Mouse (Mus musculus): Measurements from ENCODE around the gene Olfr826. TPM values are rescaled to one million over a fixed set of nuclear protein-coding genes. Genes with fewer than 3 reads are reported as not detected.
A peak's percentile ranks its signal among the peaks of the same experiment; 100 is the strongest.
"Not testable (repeated sequence)": the region's sequence is repeated elsewhere in the genome, so short reads cannot be mapped to it uniquely, and the experiment has no call there.

Olfr826 gene
- total and polyA plus RNA-seq, 3 experiments, result not detected

DNA sequence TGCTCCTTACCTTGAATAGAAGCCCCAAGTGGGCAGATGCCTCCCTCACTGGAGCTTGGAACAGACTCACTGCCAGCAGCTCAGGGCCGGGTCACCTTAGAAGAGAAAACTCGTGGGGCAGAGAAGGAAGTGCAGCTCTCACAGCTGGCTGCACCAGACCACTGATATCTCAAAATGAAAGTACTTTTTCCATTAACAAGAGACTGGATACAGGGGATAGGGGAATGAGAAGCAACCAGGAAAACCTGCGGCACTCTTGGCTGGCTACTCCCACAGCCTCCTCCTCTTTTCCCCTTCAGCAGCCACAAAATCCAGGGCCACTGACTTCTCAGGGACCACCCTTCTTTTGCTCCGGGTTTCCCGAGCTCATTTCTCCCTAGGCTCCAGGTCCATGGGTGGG, 39.9 kb downstream of the Olfr826 start:
- H3K36me3 ChIP-seq (replicated peaks in 1 of 2; ENCODE audit: control insufficient read depth in 1 of 2, insufficient read depth in 1 of 2, low read length in 1 of 2), result no peaks in the 10 kb centered on the region
- H3K9ac ChIP-seq (ENCODE audit: insufficient read depth, low read depth), result no peak overlapping the region
- no peaks in the 10 kb centered on the region for H3K79me2 ChIP-seq (replicated peaks; ENCODE audit: control insufficient read depth, extremely low read depth, insufficient read depth, poor library complexity, severe bottlenecking)
- in situ Hi-C loops (cut with MboI; ENCODE audit: low pct_ligation_motif_present, low pct_unique_long_range_greater_than_20kb, low sequenced_read_pairs) (no loop called here), dilution Hi-C loops (cut with MboI; ENCODE audit: extremely low pct_ligation_motif_present, extremely low pct_unique_long_range_greater_than_20kb, low sequenced_read_pairs) (no loop called here)
- TF ChIP-seq IRF4 (IDR thresholded peaks at IDR 0.05; ENCODE audit: low read depth, low read length), result peak; percentile 50; the same call in 1 of the 2 replicates
- no peak for TF ChIP-seq POLR2A (IDR thresholded peaks at IDR 0.05; ENCODE audit: low read depth, low read length)
- no peak for TF ChIP-seq HCFC1 (IDR thresholded peaks at IDR 0.05; ENCODE audit: low read depth, low read length)
- peak; percentile 76 for TF ChIP-seq EP300 (IDR thresholded peaks at IDR 0.05; ENCODE audit: low read length)
- no peaks in the 10 kb centered on the region for H3K9me3 ChIP-seq (replicated peaks; ENCODE audit: low read length)
- DNase-seq (ENCODE audit: extremely low read depth), result no peak
- H3K4me1 ChIP-seq (ENCODE audit: control insufficient read depth in 1 of 2, insufficient read depth in 2 of 2), result peaks cover 0 to 5% of the 10 kb centered on the region in 2 experiments; a peak in 1 of 4 replicates
- H3K27ac ChIP-seq (ENCODE audit: insufficient read depth, low read depth), result no peak overlapping the region
- H3K27me3 ChIP-seq (replicated peaks), result no peaks in the 10 kb centered on the region
- no peak overlapping the region for H3K4me3 ChIP-seq (replicated peaks in 1 of 3; ENCODE audit: low read depth in 2 of 3, low read length in 2 of 3, poor library complexity in 1 of 3)
- peak overlapping the region; percentile 16; the same call in 1 of the 2 replicates for H3K4me2 ChIP-seq (ENCODE audit: insufficient read depth, low read depth, poor library complexity, severe bottlenecking)

- H3K4me2 ChIP-seq (ENCODE audit: insufficient read depth, low read depth, poor library complexity, severe bottlenecking); dilution Hi-C loops (cut with MboI; ENCODE audit: extremely low pct_ligation_motif_present, extremely low pct_unique_long_range_greater_than_20kb, low sequenced_read_pairs); H3K9me3 ChIP-seq (replicated peaks; ENCODE audit: low read length); in situ Hi-C loops (cut with MboI; ENCODE audit: low pct_ligation_motif_present, low pct_unique_long_range_greater_than_20kb, low sequenced_read_pairs); H3K36me3 ChIP-seq (replicated peaks in 1 of 2; ENCODE audit: control insufficient read depth in 1 of 2, insufficient read depth in 1 of 2, low read length in 1 of 2); H3K27me3 ChIP-seq (replicated peaks); H3K27ac ChIP-seq (ENCODE audit: insufficient read depth, low read depth); H3K4me1 ChIP-seq (ENCODE audit: control insufficient read depth in 1 of 2, insufficient read depth in 2 of 2); DNase-seq (ENCODE audit: extremely low read depth); H3K4me3 ChIP-seq (replicated peaks in 1 of 3; ENCODE audit: low read depth in 2 of 3, low read length in 2 of 3, poor library complexity in 1 of 3); H3K9ac ChIP-seq (ENCODE audit: insufficient read depth, low read depth); H3K79me2 ChIP-seq (replicated peaks; ENCODE audit: control insufficient read depth, extremely low read depth, insufficient read depth, poor library complexity, severe bottlenecking): not testable (repeated sequence)
Measured at GRCm38 (mm10) chr10:130142481-130142880, 41.5 kb downstream of the Olfr826 start.

DNA sequence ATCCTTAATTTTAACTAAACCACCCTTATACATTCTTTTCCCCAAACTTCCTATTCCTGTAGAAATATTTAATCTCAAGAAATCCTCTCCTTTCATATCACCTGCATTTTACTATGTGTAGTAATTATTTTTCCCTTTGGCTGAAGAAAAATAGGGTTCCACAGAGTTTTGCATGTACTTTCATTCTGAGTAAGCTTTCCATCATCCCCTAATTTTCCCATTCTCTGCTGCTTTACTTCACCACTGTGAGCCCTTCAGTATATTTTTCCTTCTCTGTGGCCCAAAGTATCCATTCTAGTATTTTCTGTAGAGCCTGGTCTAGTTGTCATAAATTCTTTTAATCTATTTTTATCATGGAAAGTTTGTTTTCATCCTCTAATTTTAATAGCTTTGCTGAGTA, 49.2 kb downstream of the Olfr826 start:
- Histone ChIP-seq H3K9ac (ENCODE audit: insufficient read depth, low read depth) (no peak overlapping the region), H3K4me2 (ENCODE audit: insufficient read depth, low read depth, poor library complexity, severe bottlenecking) (no peak overlapping the region), H3K9me3 (replicated peaks; ENCODE audit: low read length) (no peaks in the 10 kb centered on the region), H3K79me2 (replicated peaks; ENCODE audit: control insufficient read depth, extremely low read depth, insufficient read depth, poor library complexity, severe bottlenecking) (no peaks in the 10 kb centered on the region), H3K27me3 (replicated peaks) (no peaks in the 10 kb centered on the region), H3K4me3 (replicated peaks in 1 of 3; ENCODE audit: low read depth in 2 of 3, low read length in 2 of 3, poor library complexity in 1 of 3) (no peak overlapping the region), H3K4me1 (ENCODE audit: control insufficient read depth in 1 of 2, insufficient read depth in 2 of 2) (no peaks in the 10 kb centered on the region; a peak in 1 of 4 replicates), H3K27ac (ENCODE audit: insufficient read depth, low read depth) (no peak overlapping the region), H3K36me3 (replicated peaks in 1 of 2; ENCODE audit: control insufficient read depth in 1 of 2, insufficient read depth in 1 of 2, low read length in 1 of 2) (no peaks in the 10 kb centered on the region)
- peak; percentile 11 for DNase-seq (ENCODE audit: extremely low read depth)
- TF ChIP-seq CTCF (conservative IDR thresholded peaks at IDR 0.05 in 1 of 2, IDR thresholded peaks at IDR 0.05 in 1 of 2; ENCODE audit: low read depth in 2 of 2, low read length in 2 of 2) (no peak), ETS1 (conservative IDR thresholded peaks at IDR 0.05; ENCODE audit: low read depth, low read length) (no peak), EP300 (IDR thresholded peaks at IDR 0.05; ENCODE audit: low read length) (peak; percentile 76), JUND (conservative IDR thresholded peaks at IDR 0.05; ENCODE audit: low read depth, low read length) (peak; percentile 78), JUN (IDR thresholded peaks at IDR 0.05; ENCODE audit: insufficient read depth, low read depth, low read length) (peak; percentile 13; the same call in 1 of the 2 replicates), IRF4 (IDR thresholded peaks at IDR 0.05; ENCODE audit: low read depth, low read length) (peak; percentile 44; the same call in 1 of the 2 replicates), POLR2A (IDR thresholded peaks at IDR 0.05; ENCODE audit: low read depth, low read length) (no peak), BHLHE40 (IDR thresholded peaks at IDR 0.05; ENCODE audit: low read depth, low read length) (no peak)
- in situ Hi-C loops (cut with MboI; ENCODE audit: low pct_ligation_motif_present, low pct_unique_long_range_greater_than_20kb, low sequenced_read_pairs), result no loop called here
- dilution Hi-C loops (cut with MboI; ENCODE audit: extremely low pct_ligation_motif_present, extremely low pct_unique_long_range_greater_than_20kb, low sequenced_read_pairs), result no loop called here

- H3K79me2 ChIP-seq (replicated peaks; ENCODE audit: control insufficient read depth, extremely low read depth, insufficient read depth, poor library complexity, severe bottlenecking); H3K36me3 ChIP-seq (replicated peaks in 1 of 2; ENCODE audit: control insufficient read depth in 1 of 2, insufficient read depth in 1 of 2, low read length in 1 of 2); H3K9ac ChIP-seq (ENCODE audit: insufficient read depth, low read depth); H3K4me1 ChIP-seq (ENCODE audit: control insufficient read depth in 1 of 2, insufficient read depth in 2 of 2); dilution Hi-C loops (cut with MboI; ENCODE audit: extremely low pct_ligation_motif_present, extremely low pct_unique_long_range_greater_than_20kb, low sequenced_read_pairs); H3K27me3 ChIP-seq (replicated peaks); DNase-seq (ENCODE audit: extremely low read depth); H3K4me3 ChIP-seq (replicated peaks in 1 of 3; ENCODE audit: low read depth in 2 of 3, low read length in 2 of 3, poor library complexity in 1 of 3); H3K9me3 ChIP-seq (replicated peaks; ENCODE audit: low read length); in situ Hi-C loops (cut with MboI; ENCODE audit: low pct_ligation_motif_present, low pct_unique_long_range_greater_than_20kb, low sequenced_read_pairs); H3K27ac ChIP-seq (ENCODE audit: insufficient read depth, low read depth); H3K4me2 ChIP-seq (ENCODE audit: insufficient read depth, low read depth, poor library complexity, severe bottlenecking): not testable (repeated sequence)
Measured at GRCm38 (mm10) chr10:130129900-130130299, 54.1 kb downstream of the Olfr826 start, which contains the start of gene Olfr824. Olfr824 (minus strand) TSS chr10:130130000.
